Mouse (Mus musculus): Measurements from ENCODE around the gene Inha.
A peak's percentile ranks its signal among the peaks of the same experiment; 100 is the strongest.

Gene Inha

DNA sequence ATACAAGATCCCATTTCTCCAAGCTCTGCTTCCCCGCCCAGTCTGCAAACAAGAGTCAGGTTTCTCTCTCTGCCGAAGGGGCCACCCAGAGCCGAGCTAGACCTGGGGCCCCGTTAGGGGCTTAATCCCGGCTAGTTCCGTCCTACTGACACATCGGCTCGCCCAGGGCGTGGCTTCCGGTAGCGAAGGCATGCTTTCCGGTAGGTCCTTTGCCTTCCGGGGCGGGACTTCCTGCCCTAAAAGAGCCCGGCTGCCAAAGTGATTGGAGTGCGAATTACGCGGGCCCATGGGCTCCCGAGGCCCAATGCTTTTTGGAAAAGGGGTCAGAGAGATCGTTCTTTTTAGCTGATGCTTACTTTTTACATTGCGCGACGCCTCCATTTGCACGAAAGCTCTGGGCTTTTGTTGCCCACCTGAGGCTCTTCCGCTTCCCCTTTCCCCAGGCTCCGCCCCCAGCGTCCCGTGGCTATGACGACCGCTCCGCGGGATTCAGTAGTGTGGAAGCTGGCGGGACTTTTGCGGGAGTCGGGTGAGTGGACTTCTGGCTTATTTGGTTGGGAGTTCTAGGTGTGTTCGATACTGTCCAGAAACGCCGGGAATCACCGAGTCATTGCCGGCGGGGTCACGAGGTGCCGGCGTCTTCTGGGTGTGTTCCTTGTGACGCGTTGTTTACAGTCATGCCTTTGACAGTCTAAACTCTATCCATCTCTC is 14.6 kb downstream of the Inha start, which contains the start of gene Stk11ip:
Gene Stk11ip (plus strand): TSS at position 209 of the 711 bp plus-strand sequence.
- DNase-seq (ENCODE audit: low read depth): peak; percentile 83

- DNase-seq (ENCODE audit: low read depth): no peak
These were observed 17.8 kb downstream of the Inha start for GRCm38 (mm10) chr1:75524679-75525078.

DNA sequence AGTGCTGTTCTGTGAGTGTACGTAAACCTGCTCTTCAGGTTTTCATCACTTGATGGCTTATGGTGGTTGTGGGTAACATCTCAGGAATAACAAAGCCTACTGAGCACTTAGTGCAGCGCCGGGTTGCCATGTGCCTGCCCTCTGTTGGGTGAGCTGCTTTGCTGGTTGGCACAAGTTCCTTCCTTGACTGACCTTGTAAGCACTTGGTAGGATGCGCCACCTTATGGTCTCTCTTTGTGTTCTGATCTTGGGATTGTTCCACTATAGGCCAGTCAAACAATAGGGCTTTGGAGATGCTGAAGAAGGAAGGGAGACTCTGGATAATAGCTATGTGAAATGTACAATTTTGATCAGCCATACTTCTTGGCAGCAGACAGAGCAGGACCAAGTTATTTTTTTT is 23.7 kb downstream of the Inha start:
- DNase-seq (ENCODE audit: low read depth): no peak

DNA sequence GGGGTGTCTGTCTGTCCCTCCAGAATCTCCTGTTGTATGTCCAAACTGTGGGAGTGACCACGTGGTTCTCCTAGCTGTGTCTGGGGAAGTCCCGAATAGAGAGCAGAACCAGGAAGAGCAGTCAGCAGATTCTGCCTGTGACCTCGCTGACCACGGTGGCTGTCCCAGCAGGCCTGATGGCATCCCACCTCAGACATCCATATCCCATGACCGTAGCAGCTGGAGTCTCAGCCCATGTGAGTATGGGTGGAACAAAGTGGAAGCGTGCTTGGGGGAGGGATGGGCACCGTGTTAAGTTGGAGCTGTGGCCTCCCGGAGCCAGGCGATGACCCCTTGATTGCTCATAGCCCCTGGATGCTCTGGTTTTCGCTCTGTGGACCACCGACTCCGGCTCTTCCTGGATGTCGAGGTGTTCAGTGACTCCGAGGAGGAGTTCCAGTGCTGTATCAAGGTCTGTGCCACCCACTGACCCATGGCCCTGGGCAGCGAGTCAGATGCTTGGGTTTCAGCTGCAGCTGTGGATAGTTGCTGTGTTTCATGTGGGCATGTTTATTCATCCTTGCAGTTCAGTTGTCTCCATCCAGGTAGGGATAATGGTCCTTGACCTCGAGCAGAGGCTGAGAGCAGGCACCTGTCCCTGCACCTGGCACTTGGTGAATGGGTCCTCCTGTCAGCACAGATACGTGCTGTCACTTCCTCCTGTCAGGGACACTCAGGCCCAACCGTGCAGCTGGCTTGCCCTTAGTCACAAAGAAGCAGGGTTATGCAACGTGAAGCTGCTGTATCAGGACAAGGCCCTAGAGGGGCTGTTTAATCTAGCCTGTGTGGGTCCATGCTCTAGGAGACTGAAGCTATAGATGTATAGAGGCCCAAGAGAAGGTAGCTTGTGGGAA is 25.6 kb downstream of the Inha start:
- DNase-seq (ENCODE audit: low read depth): no peak

GRCm38 (mm10) chr1:75533325-75534252 is 26.7 kb downstream of the Inha start:
- DNase-seq (ENCODE audit: low read depth): no peak

- DNase-seq (ENCODE audit: low read depth): no peak
These were observed 30.7 kb downstream of the Inha start for GRCm38 (mm10) chr1:75537587-75537986.

DNA sequence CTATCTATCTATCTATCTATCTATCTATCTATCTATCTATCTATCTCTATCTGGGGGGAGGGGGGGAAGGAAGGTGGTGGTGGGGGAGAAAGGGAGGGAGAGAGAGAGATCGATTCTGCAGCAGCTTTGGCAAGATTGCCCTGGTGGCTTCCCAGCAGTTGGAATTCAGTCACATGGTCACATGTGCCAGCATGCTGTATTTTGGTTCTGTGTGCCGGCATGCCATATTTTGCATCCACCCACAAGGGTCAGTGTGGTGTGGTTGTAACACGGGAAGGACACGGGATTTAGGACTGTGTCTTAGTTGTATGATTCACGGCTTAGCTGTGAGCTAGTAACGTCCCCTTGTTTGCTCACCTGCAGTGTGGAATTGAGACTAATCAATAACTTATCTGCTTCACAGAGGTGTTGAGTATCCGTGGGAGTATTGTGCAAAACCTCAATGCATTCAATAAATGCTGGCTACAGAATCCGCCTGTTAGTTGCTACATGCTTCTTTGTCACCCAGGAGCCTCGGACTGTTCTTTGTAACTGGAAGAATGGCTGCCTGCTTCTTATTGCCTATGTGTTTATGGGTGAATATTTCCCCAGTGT is 31.8 kb downstream of the Inha start:
- no peak for DNase-seq (ENCODE audit: low read depth)

DNA sequence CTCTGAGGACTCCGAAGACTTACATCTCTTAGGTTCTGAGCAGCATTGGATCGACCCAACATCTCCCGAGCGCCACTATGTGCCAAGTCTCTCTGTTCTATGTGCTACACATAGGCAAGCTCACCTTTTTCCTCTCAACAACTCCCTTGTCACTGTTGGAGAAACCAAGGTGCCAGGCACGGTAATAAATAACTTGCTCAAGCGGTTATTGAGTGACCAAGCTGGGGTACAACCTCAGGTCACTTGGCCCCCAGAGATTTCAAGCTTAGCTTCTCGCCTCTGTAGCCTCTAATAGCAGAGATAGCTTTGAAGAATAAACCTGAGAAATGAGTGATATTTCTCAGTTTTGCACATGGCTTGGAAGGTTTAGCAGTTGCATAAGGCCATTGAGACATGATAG is 34.6 kb downstream of the Inha start:
- DNase-seq (ENCODE audit: low read depth): no peak

GRCm38 (mm10) chr1:75544351-75544750 is 37.5 kb downstream of the Inha start:
- DNase-seq (ENCODE audit: low read depth): no peak

GRCm38 (mm10) chr1:75545965-75546956 is 39.4 kb downstream of the Inha start, which contains the start of gene Slc4a3:
Gene Slc4a3, plus strand, starts transcription at chr1:75546266.
- DNase-seq (ENCODE audit: low read depth): peak; percentile 27

DNA sequence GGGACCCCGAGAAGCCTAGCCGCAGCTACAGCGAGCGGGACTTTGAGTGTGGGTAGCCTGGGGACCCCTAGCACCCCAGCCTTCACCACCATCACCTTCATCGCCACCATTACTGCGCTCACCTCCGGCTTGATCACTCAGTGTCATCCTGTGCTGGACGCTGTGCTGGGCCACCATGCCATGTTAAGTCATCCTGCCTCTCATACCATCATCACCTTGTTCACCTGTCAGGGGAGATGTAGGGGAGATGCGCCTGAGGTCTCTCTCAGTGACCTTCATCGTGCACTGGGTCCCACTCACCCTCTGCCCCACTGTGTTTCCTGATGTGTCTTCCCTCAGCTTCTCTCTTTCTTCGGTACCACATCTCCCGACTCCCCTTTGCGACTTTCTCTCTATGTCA is 40.5 kb downstream of the Inha start:
- DNase-seq (ENCODE audit: low read depth): no peak

DNA sequence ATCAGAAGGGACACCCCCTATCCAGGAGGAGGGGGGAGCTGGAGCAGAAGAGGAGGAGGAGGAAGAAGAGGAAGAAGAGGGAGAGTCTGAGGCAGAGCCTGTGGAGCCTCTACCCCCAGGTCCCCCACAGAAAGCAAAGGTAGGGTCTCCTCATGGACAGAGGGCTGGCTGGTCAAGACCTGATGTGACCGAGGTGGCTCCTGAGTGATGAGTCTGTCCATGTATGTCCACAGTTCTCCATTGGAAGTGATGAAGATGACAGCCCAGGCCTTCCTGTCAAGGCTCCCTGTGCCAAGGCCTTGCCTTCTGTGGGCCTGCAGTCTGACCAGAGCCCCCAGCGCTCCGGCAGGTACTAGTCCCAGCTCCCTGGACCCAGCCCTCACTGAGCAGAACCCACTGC is 41.2 kb downstream of the Inha start:
- no peak for DNase-seq (ENCODE audit: low read depth)

- DNase-seq (ENCODE audit: low read depth): no peak
These were observed 42.0 kb downstream of the Inha start for GRCm38 (mm10) chr1:75548871-75549270.

- DNase-seq (ENCODE audit: low read depth): no peak
These were observed 42.7 kb downstream of the Inha start for GRCm38 (mm10) chr1:75549289-75550279.

GRCm38 (mm10) chr1:75550586-75550985 is 43.7 kb downstream of the Inha start:
- no peak for DNase-seq (ENCODE audit: low read depth)

- DNase-seq (ENCODE audit: low read depth): no peak
These were observed 48.8 kb downstream of the Inha start for GRCm38 (mm10) chr1:75555680-75556079.

DNA sequence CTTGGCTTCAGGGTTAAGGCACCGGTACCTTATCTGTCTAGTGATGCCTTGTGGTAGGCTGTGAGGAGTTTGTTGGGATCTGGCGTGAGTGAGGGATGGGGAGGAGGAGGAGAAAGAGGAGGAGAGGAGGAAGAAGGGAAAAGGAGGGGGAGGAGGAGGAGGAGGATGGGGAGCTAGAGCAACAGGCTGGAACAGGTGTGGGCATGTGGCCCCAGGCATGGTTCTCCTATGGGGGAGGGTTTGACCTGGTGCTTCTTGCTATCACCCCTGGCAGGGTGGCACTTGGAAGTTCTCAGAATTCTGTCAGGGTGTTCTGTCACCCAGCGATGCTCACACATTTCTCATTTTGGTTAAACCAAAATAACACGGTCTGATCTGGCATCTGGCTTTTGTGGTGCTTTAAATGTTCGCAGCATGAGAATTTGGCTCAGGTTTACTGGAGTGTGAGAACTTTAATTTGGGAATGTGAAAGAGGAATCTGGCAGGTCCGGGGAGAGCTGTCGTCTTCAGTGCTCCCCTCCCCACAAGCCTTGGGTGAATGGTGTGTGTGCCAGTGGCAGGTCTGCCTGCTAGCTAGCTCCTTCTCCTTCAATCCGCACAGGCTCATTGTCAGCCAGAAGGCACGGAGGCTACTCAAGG is 49.4 kb downstream of the Inha start:
- no peak for DNase-seq (ENCODE audit: low read depth)

DNA sequence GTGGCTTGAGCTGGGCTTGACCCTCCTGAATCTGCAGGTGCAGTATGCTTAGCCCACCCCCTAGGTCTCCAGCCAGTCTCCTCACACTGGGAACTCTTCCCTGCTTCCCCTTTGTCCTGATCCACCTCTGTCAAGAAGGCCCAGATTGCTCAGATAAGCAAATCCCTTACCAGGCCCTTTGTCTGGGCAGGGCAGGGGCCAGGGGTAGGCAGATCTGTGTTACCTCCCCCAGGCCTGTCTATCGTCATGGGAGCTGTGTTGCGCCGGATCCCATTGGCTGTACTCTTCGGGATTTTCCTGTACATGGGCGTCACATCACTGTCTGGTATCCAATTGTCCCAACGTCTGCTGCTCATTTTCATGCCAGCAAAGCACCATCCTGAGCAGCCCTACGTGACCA is 50.2 kb downstream of the Inha start:
- no peak for DNase-seq (ENCODE audit: low read depth)
